Mouse (Mus musculus): ENCODE results near the gene Zfp566. TPM values are rescaled to one million over a fixed set of nuclear protein-coding genes. Genes with fewer than 3 reads are reported as not detected.
"Not testable (repeated sequence)": the region's sequence is repeated elsewhere in the genome, so short reads cannot be mapped to it uniquely, and the experiment has no call there.

Zfp566 gene
- 9.4 and 10.6 TPM in 2 replicates for polyA plus RNA-seq (2015; fragmentation: Nextera tagmentation; extraction: Ambion mirVana)

DNA sequence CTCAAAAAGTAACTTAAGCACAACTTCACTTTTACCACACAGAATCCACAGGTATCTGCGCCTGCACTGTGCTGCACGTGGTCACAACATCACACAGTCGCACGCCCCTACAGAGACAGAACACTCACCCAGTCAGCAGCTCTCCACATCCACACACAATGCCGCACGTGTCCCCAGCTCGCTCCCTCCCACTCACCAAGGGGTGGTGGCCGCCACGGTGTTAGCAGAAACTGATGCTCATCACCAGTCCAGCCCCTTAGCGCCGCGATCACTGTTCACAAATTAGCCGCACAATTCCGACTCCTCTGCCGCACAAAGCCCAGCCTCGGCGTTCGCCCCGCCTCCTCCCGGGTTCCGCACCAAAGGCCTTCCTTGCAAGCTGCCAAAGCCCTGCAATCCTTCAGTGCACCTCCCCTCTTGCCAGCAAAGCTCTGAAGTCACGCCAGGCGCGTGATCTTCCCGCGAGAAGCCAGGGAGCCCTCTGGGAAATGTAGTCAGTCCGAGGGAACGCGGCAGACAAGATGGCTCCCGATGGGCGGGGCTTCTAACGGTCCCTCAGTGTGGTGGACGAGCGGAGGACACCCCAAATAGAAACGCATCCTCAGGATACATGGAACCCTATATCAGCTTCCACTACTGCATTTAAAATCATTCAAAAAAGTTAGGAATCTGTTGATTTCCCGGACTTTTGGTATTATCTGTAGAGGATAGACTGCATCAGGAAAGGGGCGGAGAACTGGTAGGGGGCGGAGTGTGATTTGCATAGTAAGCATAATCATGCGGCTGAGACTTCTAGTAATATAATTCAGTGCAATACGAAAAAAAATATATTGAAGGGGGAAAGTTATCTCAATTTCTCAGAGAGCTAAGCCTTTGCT, at the start of gene Zfp566, which contains the start of gene Gm26920:
Gene Zfp566, minus strand, starts transcription at position 436 of the 878 bp plus-strand sequence.
Gene Gm26920, minus strand, starts transcription at position 319 of the 878 bp plus-strand sequence.
- under 1% methylated on average over 40 of the region's 40 CpGs for WGBS

DNA sequence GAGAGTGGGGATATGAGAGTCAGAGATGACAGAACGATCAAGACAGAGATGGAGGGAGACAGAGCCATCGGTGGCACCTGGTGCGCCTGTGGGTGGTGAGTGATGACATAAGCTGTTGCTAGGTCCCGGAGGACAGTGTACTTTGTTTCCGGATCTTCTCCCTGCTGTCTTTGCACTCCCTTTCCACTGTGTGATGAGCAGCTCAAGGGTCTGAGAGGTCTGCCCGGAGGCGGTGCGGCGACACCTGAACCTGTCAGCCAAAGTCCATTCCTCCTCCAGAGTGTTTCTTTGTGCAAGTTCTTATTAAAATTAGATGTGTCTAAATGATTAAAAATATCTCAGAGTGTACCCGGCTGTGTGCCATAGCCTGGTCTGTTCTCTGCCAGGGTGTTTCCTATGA, 46.5 kb upstream of the Zfp566 start:
- 91% methylated on average over 10 of the region's 10 CpGs for WGBS
- Histone ChIP-seq H3K9ac (no peak overlapping the region), H3K4me1 (no peaks in the 10 kb centered on the region), H3K4me3 (replicated peaks) (no peak overlapping the region), H3K27me3 (no peaks in the 10 kb centered on the region), H3K27ac (replicated peaks) (no peak overlapping the region), H3K4me2 (replicated peaks) (no peak overlapping the region), H3K9me3 (replicated peaks) (0 out of 2 replicates have a peak, but pooled peaks cover 4% of the 10 kb centered on the region), H3K36me3 (peaks cover 80% of the 10 kb centered on the region)
- no peak for ATAC-seq (ENCODE audit: insufficient number of reproducible peaks, low FRiP score, low TSS enrichment, low read depth)

More for the DNA sequence above, at the start of gene Zfp566, which contains the start of gene Gm26920:
- H3K4me3 ChIP-seq (replicated peaks) = peak within 1 kb of the TSS; percentile 61
- no peaks in the 10 kb centered on the region for H3K27me3 ChIP-seq
- H3K36me3 ChIP-seq = peaks cover 12% of the 10 kb centered on the region
- peak within 1 kb of the TSS; percentile 54 for H3K9ac ChIP-seq
- peaks cover 30% of the 10 kb centered on the region for H3K4me1 ChIP-seq
- peak within 1 kb of the TSS; percentile 82 for H3K27ac ChIP-seq (replicated peaks)
- H3K4me2 ChIP-seq (replicated peaks) = peak within 1 kb of the TSS; percentile 64
- no peaks in the 10 kb centered on the region for H3K9me3 ChIP-seq (replicated peaks)
- ATAC-seq (ENCODE audit: insufficient number of reproducible peaks, low FRiP score, low TSS enrichment, low read depth) = peak; percentile 91

- H3K27me3 ChIP-seq = no peaks in the 10 kb centered on the region
- no peak for ATAC-seq (ENCODE audit: insufficient number of reproducible peaks, low FRiP score, low TSS enrichment, low read depth)
- WGBS = 89% methylated on average over 4 of the region's 4 CpGs
- no peak overlapping the region for H3K27ac ChIP-seq (replicated peaks)
- no peak overlapping the region for H3K9ac ChIP-seq
- peaks cover 89% of the 10 kb centered on the region for H3K36me3 ChIP-seq
- H3K9me3 ChIP-seq (replicated peaks) = 0 out of 2 replicates have a peak, but pooled peaks cover 4% of the 10 kb centered on the region
- H3K4me2 ChIP-seq (replicated peaks) = no peak overlapping the region
- no peaks in the 10 kb centered on the region for H3K4me1 ChIP-seq
- H3K4me3 ChIP-seq (replicated peaks) = no peak overlapping the region
Measured at GRCm38 (mm10) chr7:30132396-30132795, 42.1 kb upstream of the Zfp566 start.

- H3K4me1 ChIP-seq = no peaks in the 10 kb centered on the region
- 94% methylated on average over 8 of the region's 8 CpGs for WGBS
- no peak overlapping the region for H3K27ac ChIP-seq (replicated peaks)
- no peak for ATAC-seq (ENCODE audit: insufficient number of reproducible peaks, low FRiP score, low TSS enrichment, low read depth)
- no peak overlapping the region for H3K9ac ChIP-seq
- H3K4me2 ChIP-seq (replicated peaks) = no peak overlapping the region
- no peak overlapping the region for H3K4me3 ChIP-seq (replicated peaks)
- peaks cover 78% of the 10 kb centered on the region for H3K36me3 ChIP-seq
- no peaks in the 10 kb centered on the region for H3K27me3 ChIP-seq
- H3K9me3 ChIP-seq (replicated peaks) = 0 out of 2 replicates have a peak, but pooled peaks cover 4% of the 10 kb centered on the region
Measured at GRCm38 (mm10) chr7:30129900-30130299, 39.6 kb upstream of the Zfp566 start.

GRCm38 (mm10) chr7:30122188-30122530, 31.8 kb upstream of the Zfp566 start:
- WGBS = 5% methylated on average over 15 of the region's 15 CpGs
- peak overlapping the region; percentile 76 for H3K9ac ChIP-seq
- ATAC-seq (ENCODE audit: insufficient number of reproducible peaks, low FRiP score, low TSS enrichment, low read depth) = peak; percentile 17; the same call in 1 of the 2 replicates
- no peaks in the 10 kb centered on the region for H3K9me3 ChIP-seq (replicated peaks)
- peak overlapping the region; percentile 81 for H3K4me2 ChIP-seq (replicated peaks)
- H3K27ac ChIP-seq (replicated peaks) = peak overlapping the region; percentile 89
- no peaks in the 10 kb centered on the region for H3K4me1 ChIP-seq
- peaks cover 9% of the 10 kb centered on the region for H3K36me3 ChIP-seq
- peak overlapping the region; percentile 77 for H3K4me3 ChIP-seq (replicated peaks)
- no peaks in the 10 kb centered on the region for H3K27me3 ChIP-seq

DNA sequence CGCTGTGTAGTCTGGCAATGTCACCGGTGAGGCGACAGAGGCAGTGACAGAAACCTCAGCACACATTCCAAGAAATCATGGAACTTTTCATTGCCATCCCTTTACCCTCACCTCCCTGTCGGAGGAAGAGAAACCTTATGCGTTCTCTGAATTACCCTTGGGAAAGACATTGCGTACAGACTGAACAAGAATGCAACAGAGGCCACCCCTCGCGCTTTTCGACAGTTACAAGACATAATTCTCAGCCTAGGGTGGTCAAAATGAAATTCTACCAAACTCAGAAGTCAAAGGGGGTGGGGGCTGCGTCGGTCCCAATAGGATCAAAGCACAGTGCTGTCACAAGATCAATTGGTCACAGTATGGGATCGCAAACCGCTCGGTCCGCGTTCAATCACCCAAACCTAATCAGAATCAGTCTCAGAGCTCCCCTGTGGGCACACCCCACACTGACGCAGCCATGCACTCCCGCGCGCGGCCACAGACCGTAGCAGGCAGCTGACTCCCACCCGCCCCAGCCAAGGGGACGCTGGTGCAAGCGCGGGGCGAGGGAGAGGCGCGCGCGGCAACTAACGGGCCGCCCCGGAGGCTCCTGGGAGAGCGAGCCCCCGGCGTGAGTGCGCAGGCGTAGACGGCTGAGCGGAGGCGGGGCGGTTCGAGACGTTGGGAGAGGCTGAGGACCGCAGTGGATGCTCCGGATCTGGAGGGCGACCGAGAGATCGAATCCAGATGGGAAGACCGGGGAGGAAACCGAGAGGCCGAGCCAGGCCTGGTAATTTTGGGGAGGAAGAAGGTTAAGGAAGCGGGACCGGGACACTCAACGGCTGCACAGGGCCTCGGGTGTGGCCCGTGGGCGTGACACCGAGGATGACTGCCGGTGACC, 31.2 kb upstream of the Zfp566 start, which contains the start of gene Zfp382:
Gene Zfp382, plus strand, starts transcription at position 635 of the 880 bp plus-strand sequence.
- peak within 1 kb of the TSS; percentile 76 for H3K9ac ChIP-seq

GRCm38 (mm10) chr7:30117935-30118334, 27.6 kb upstream of the Zfp566 start:
- H3K4me2 ChIP-seq (replicated peaks); H3K4me3 ChIP-seq (replicated peaks); H3K27ac ChIP-seq (replicated peaks); ATAC-seq (ENCODE audit: insufficient number of reproducible peaks, low FRiP score, low TSS enrichment, low read depth); H3K36me3 ChIP-seq; H3K27me3 ChIP-seq; H3K4me1 ChIP-seq; H3K9ac ChIP-seq; H3K9me3 ChIP-seq (replicated peaks): not testable (repeated sequence)
- WGBS = 92% methylated on average over 12 of the region's 12 CpGs

More for the DNA sequence above, 31.2 kb upstream of the Zfp566 start, which contains the start of gene Zfp382:
- H3K4me3 ChIP-seq (replicated peaks) = peak within 1 kb of the TSS; percentile 77
- H3K27ac ChIP-seq (replicated peaks) = peak within 1 kb of the TSS; percentile 89
- no peaks in the 10 kb centered on the region for H3K9me3 ChIP-seq (replicated peaks)
- H3K4me1 ChIP-seq = no peaks in the 10 kb centered on the region
- H3K36me3 ChIP-seq = peaks cover 3% of the 10 kb centered on the region
- peak within 1 kb of the TSS; percentile 81 for H3K4me2 ChIP-seq (replicated peaks)
- H3K27me3 ChIP-seq = no peaks in the 10 kb centered on the region
- ATAC-seq (ENCODE audit: insufficient number of reproducible peaks, low FRiP score, low TSS enrichment, low read depth) = peak; percentile 94
- under 1% methylated on average over 61 of the region's 61 CpGs for WGBS

GRCm38 (mm10) chr7:30116076-30116475, 25.7 kb upstream of the Zfp566 start:
- Histone ChIP-seq H3K9ac (no peak overlapping the region), H3K4me3 (replicated peaks) (no peak overlapping the region), H3K27me3 (no peaks in the 10 kb centered on the region), H3K9me3 (replicated peaks) (no peaks in the 10 kb centered on the region), H3K4me2 (replicated peaks) (no peak overlapping the region), H3K36me3 (peaks cover 6% of the 10 kb centered on the region; the same call in 1 of the 2 replicates), H3K27ac (replicated peaks) (no peak overlapping the region), H3K4me1 (no peaks in the 10 kb centered on the region)
- ATAC-seq (ENCODE audit: insufficient number of reproducible peaks, low FRiP score, low TSS enrichment, low read depth) = no peak
- 90% methylated on average over 5 of the region's 5 CpGs for WGBS

DNA sequence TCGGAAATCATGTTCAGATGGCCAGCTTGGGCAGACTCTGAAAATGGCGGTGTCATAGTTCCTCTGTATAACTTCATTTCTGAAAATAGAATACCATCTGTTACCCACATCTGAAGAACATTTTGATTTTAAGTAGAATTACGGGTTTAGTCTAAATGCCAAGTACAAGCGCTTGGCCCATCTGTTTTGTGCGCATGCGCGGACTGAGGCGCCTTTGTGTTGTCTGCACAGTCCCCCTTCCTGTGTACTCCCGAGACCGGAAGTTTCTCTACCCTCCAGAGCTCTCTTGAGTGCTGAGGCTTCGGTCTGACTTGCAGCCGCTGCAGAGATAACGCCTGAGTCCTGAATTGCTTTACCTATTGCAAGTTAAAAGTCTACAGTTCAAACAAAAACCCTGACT, 9.0 kb upstream of the Zfp566 start:
- Histone ChIP-seq H3K27me3 (no peaks in the 10 kb centered on the region), H3K27ac (replicated peaks) (no peak overlapping the region), H3K4me3 (replicated peaks) (no peak overlapping the region), H3K4me2 (replicated peaks) (no peak overlapping the region), H3K36me3 (peaks cover 55% of the 10 kb centered on the region), H3K9me3 (replicated peaks) (peaks cover 19% of the 10 kb centered on the region), H3K9ac (no peak overlapping the region), H3K4me1 (peaks cover 13% of the 10 kb centered on the region)
- no peak for ATAC-seq (ENCODE audit: insufficient number of reproducible peaks, low FRiP score, low TSS enrichment, low read depth)
- WGBS = 88% methylated on average over 13 of the region's 13 CpGs

DNA sequence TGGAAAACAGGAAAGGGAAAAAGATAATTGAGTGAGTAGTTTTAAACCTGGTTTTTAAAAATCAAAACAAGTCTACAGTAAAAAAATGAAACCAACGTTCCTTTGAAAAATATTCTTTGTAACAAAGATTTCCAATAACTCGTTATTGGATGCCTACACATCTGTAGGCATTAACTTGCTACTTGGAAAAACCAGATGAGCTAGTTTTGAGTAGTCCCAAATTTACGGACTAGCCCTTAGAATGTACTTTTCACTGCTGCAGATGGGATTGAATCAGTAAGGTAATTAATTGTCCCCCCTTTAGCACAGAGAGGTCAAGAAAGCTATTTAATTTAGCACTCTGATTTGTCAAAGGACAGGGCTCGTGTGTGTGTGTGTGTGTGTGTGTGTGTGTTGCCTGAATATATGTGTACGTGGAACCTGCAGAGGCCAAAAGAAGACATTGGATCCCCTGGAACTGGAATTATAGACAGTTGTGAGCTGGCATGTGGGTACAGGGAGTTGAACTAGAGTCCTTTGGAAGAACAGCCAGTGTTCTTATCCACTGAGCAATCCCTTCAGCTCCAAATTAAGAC, 5.3 kb upstream of the Zfp566 start:
- Histone ChIP-seq H3K27ac (replicated peaks) (peak overlapping the region; percentile 73), H3K36me3 (peaks cover 24% of the 10 kb centered on the region), H3K9me3 (replicated peaks) (no peaks in the 10 kb centered on the region), H3K4me1 (peaks cover 25% of the 10 kb centered on the region), H3K4me2 (replicated peaks) (peak overlapping the region; percentile 63), H3K9ac (peak overlapping the region; percentile 18), H3K4me3 (replicated peaks) (peak overlapping the region; percentile 58), H3K27me3 (no peaks in the 10 kb centered on the region)
- 1% methylated on average over 5 of the region's 5 CpGs for WGBS
- no peak for ATAC-seq (ENCODE audit: insufficient number of reproducible peaks, low FRiP score, low TSS enrichment, low read depth)
